Mouse (Mus musculus) MEL (cell line): ENCODE measurements around the gene Cdc42se2. TPM values are rescaled to one million over a fixed set of nuclear protein-coding genes. Genes with fewer than 3 reads are reported as not detected.
A peak's percentile ranks its signal among the peaks of the same experiment; 100 is the strongest.

Source experiments
- DNase-seq: peaks from one replicate; pipeline ENCODE4 v3.0.0; 2011; ENCODE audit warnings: low read depth, low spot score
- H3K27ac ChIP-seq: 2 replicates; pipeline ENCODE4 v1.5.1; 2012; ENCODE audit warnings: low read depth, mild to moderate bottlenecking, control low read depth, low read length, moderate library complexity; ENCODE audit not compliant: control insufficient read depth
- H3K27me3 ChIP-seq, 2 experiments: fragments of 150-350 bp in 1 of 2; sonication (generic) in 1 of 2; 2 replicates each; pipeline ENCODE4 v1.6.1; 2012; ENCODE audit warnings: low read length in 2 of 2, mild to moderate bottlenecking in 2 of 2, improper control_type of control experiment in 1 of 2, moderate library complexity in 1 of 2; ENCODE audit not compliant: insufficient read depth in 2 of 2, control insufficient read depth in 1 of 2
- H3K36me3 ChIP-seq, 2 experiments: 2 replicates each; pipeline ENCODE4 v1.6.1; 2012 to 2014; ENCODE audit warnings: low read length in 2 of 2, improper control_type of control experiment in 1 of 2, inconsistent platforms in 1 of 2, mild to moderate bottlenecking in 1 of 2; ENCODE audit not compliant: insufficient read depth in 2 of 2, control insufficient read depth in 1 of 2
- H3K4me1 ChIP-seq, 2 experiments: fragments of 150-350 bp in 1 of 2; sonication (generic) in 1 of 2; 2 replicates each; pipeline ENCODE4 v1.6.1; 2012; ENCODE audit warnings: low read length in 2 of 2, improper control_type of control experiment in 1 of 2, mild to moderate bottlenecking in 1 of 2; ENCODE audit not compliant: insufficient read depth in 2 of 2, control insufficient read depth in 1 of 2
- H3K4me3 ChIP-seq, 2 experiments: fragments of 150-350 bp in 1 of 2; sonication (generic) in 1 of 2; 2 replicates each; pipeline ENCODE4 v1.5.1; 2012; ENCODE audit warnings: low read depth in 2 of 2, low read length in 2 of 2, mild to moderate bottlenecking in 2 of 2, moderate library complexity in 2 of 2, control low read depth in 1 of 2, improper control_type of control experiment in 1 of 2; ENCODE audit not compliant: control insufficient read depth in 1 of 2, insufficient read depth in 1 of 2
- H3K79me2 ChIP-seq: 2 replicates; pipeline ENCODE4 v1.6.1; 2012; ENCODE audit warnings: mild to moderate bottlenecking, low read length, moderate library complexity; ENCODE audit not compliant: control insufficient read depth, poor library complexity, insufficient read depth
- H3K9ac ChIP-seq: 2 replicates; pipeline ENCODE4 v1.6.1; 2012; ENCODE audit warnings: low read depth, mild to moderate bottlenecking, control low read depth, low read length, moderate library complexity; ENCODE audit not compliant: control insufficient read depth, poor library complexity, severe bottlenecking
- H3K9me3 ChIP-seq: fragments of 150-350 bp; sonication (generic); replicated peaks from 2 replicates; pipeline ENCODE4 v1.6.1; 2012; ENCODE audit warnings: mild to moderate bottlenecking, low read length, improper control_type of control experiment, moderate library complexity; ENCODE audit not compliant: insufficient read depth
- BHLHE40 ChIP-seq: IDR thresholded peaks from 2 replicates; pipeline ENCODE4 v1.6.1; 2012; ENCODE audit warnings: low read depth, mild to moderate bottlenecking, inconsistent platforms, low read length, improper control_type of control experiment, borderline replicate concordance
- CTCF ChIP-seq, 3 experiments: IDR thresholded peaks in 2 of 3; conservative IDR thresholded peaks in 1 of 3; 2 replicates each; pipeline ENCODE4 v1.5.1; 2011 to 2012; ENCODE audit warnings: low read length in 3 of 3, low read depth in 2 of 3, mild to moderate bottlenecking in 2 of 3, improper control_type of control experiment in 1 of 3, inconsistent platforms in 1 of 3, mixed read lengths in 1 of 3, moderate library complexity in 1 of 3; ENCODE audit not compliant: control insufficient read depth in 1 of 3, insufficient read depth in 1 of 3, poor library complexity in 1 of 3, severe bottlenecking in 1 of 3
- E2F4 ChIP-seq: IDR thresholded peaks from 2 replicates; pipeline ENCODE4 v1.6.1; 2011; ENCODE audit warnings: low read depth, low read length, improper control_type of control experiment, borderline replicate concordance
- ELF1 ChIP-seq: IDR thresholded peaks from 2 replicates; pipeline ENCODE4 v1.6.1; 2014; ENCODE audit warnings: low read depth, mild to moderate bottlenecking, inconsistent platforms, low read length, improper control_type of control experiment, moderate library complexity
- EP300 ChIP-seq, 2 experiments: IDR thresholded peaks; 2 replicates each; pipeline ENCODE4 v1.6.1; 2011; ENCODE audit warnings: improper control_type of control experiment in 2 of 2, low read length in 2 of 2, low read depth in 1 of 2, mild to moderate bottlenecking in 1 of 2
- ETS1 ChIP-seq: IDR thresholded peaks from 2 replicates; pipeline ENCODE4 v1.6.1; 2012; ENCODE audit warnings: low read depth, mild to moderate bottlenecking, inconsistent platforms, low read length, improper control_type of control experiment, moderate library complexity
- GABPA ChIP-seq: IDR thresholded peaks from 2 replicates; pipeline ENCODE4 v1.6.1; 2012; ENCODE audit warnings: low read depth, mild to moderate bottlenecking, inconsistent platforms, low read length, improper control_type of control experiment, moderate library complexity
- GATA1 ChIP-seq: IDR thresholded peaks from 2 replicates; pipeline ENCODE4 v1.6.1; 2011; ENCODE audit warnings: low read depth, low read length, improper control_type of control experiment
- HCFC1 ChIP-seq: IDR thresholded peaks from 2 replicates; pipeline ENCODE4 v1.6.1; 2012; ENCODE audit warnings: low read depth, mild to moderate bottlenecking, inconsistent platforms, low read length, improper control_type of control experiment, moderate library complexity
- JUND ChIP-seq: IDR thresholded peaks from 2 replicates; pipeline ENCODE4 v1.6.1; 2011; ENCODE audit warnings: low read depth, mild to moderate bottlenecking, improper control_type of control experiment, low read length
- KAT2A ChIP-seq: conservative IDR thresholded peaks from 2 replicates; pipeline ENCODE4 v1.6.1; 2012; ENCODE audit warnings: low read depth, low read length, improper control_type of control experiment, inconsistent platforms
- MAFK ChIP-seq: IDR thresholded peaks from 2 replicates; pipeline ENCODE4 v1.6.1; 2011; ENCODE audit warnings: low read depth, mild to moderate bottlenecking, low read length, improper control_type of control experiment, borderline replicate concordance
- MAX ChIP-seq: IDR thresholded peaks from 2 replicates; pipeline ENCODE4 v1.6.1; 2011; ENCODE audit warnings: low read length, improper control_type of control experiment
- MAZ ChIP-seq: IDR thresholded peaks from 2 replicates; pipeline ENCODE4 v1.6.1; 2012; ENCODE audit warnings: low read depth, mild to moderate bottlenecking, inconsistent platforms, low read length, improper control_type of control experiment
- MEF2A ChIP-seq: IDR thresholded peaks from 2 replicates; pipeline ENCODE4 v1.6.1; 2014; ENCODE audit warnings: low read depth, mild to moderate bottlenecking, inconsistent platforms, low read length, improper control_type of control experiment; ENCODE audit not compliant: poor library complexity, insufficient replicate concordance, severe bottlenecking; ENCODE audit errors: extremely low read depth
- MXI1 ChIP-seq: IDR thresholded peaks from 2 replicates; pipeline ENCODE4 v1.6.1; 2011; ENCODE audit warnings: mild to moderate bottlenecking, low read depth, low read length, improper control_type of control experiment
- MYB ChIP-seq: IDR thresholded peaks from 2 replicates; pipeline ENCODE4 v1.6.1; 2011; ENCODE audit warnings: mild to moderate bottlenecking, low read depth, low read length, improper control_type of control experiment
- MYC ChIP-seq: IDR thresholded peaks from 2 replicates; pipeline ENCODE4 v1.6.1; 2011; ENCODE audit warnings: low read depth, mild to moderate bottlenecking, low read length, improper control_type of control experiment, moderate library complexity
- NELFE ChIP-seq: IDR thresholded peaks from 2 replicates; pipeline ENCODE4 v1.6.1; 2011; ENCODE audit warnings: low read depth, low read length, improper control_type of control experiment
- NRF1 ChIP-seq: IDR thresholded peaks from 2 replicates; pipeline ENCODE4 v1.6.1; 2014; ENCODE audit warnings: low read depth, mild to moderate bottlenecking, inconsistent platforms, low read length, improper control_type of control experiment, moderate library complexity; ENCODE audit not compliant: poor library complexity, insufficient read depth, severe bottlenecking
- POLR2A ChIP-seq, 2 experiments: IDR thresholded peaks; 2 replicates each; pipeline ENCODE4 v1.6.1; 2011 to 2012; ENCODE audit warnings: low read length in 2 of 2, mild to moderate bottlenecking in 2 of 2, control low read depth in 1 of 2, improper control_type of control experiment in 1 of 2, low read depth in 1 of 2, moderate library complexity in 1 of 2; ENCODE audit not compliant: control insufficient read depth in 1 of 2, insufficient read depth in 1 of 2, poor library complexity in 1 of 2
- POLR2AphosphoS5 ChIP-seq: IDR thresholded peaks from 2 replicates; pipeline ENCODE4 v1.6.1; 2012; ENCODE audit warnings: low read depth, borderline replicate concordance, mild to moderate bottlenecking, inconsistent platforms, low read length, moderate library complexity, mixed read lengths
- RAD21 ChIP-seq: IDR thresholded peaks from 2 replicates; pipeline ENCODE4 v1.6.1; 2011; ENCODE audit warnings: mild to moderate bottlenecking, low read depth, low read length, improper control_type of control experiment
- RCOR1 ChIP-seq: IDR thresholded peaks from 2 replicates; pipeline ENCODE4 v1.6.1; 2012; ENCODE audit warnings: low read depth, mild to moderate bottlenecking, inconsistent platforms, low read length, improper control_type of control experiment
- SIN3A ChIP-seq: IDR thresholded peaks from 2 replicates; pipeline ENCODE4 v1.6.1; 2012; ENCODE audit warnings: low read length, improper control_type of control experiment, inconsistent platforms
- SMC3 ChIP-seq: IDR thresholded peaks from 2 replicates; pipeline ENCODE4 v1.6.1; 2011; ENCODE audit warnings: low read depth, low read length, improper control_type of control experiment
- TBP ChIP-seq: IDR thresholded peaks from 2 replicates; pipeline ENCODE4 v1.8.0; 2011; ENCODE audit warnings: low read depth, low read length, improper control_type of control experiment
- TCF12 ChIP-seq: IDR thresholded peaks from 2 replicates; pipeline ENCODE4 v1.6.1; 2014; ENCODE audit warnings: low read depth, mild to moderate bottlenecking, inconsistent platforms, low read length, improper control_type of control experiment, moderate library complexity
- UBTF ChIP-seq: IDR thresholded peaks from 2 replicates; pipeline ENCODE4 v1.6.1; 2012; ENCODE audit warnings: low read depth, mild to moderate bottlenecking, inconsistent platforms, low read length, improper control_type of control experiment, moderate library complexity, borderline replicate concordance; ENCODE audit not compliant: insufficient read depth
- USF1 ChIP-seq: IDR thresholded peaks from 2 replicates; pipeline ENCODE4 v1.6.1; 2014; ENCODE audit warnings: low read depth, mild to moderate bottlenecking, inconsistent platforms, low read length, improper control_type of control experiment, moderate library complexity
- ZC3H11A ChIP-seq: IDR thresholded peaks from 2 replicates; pipeline ENCODE4 v1.6.1; 2012; ENCODE audit warnings: low read depth, mild to moderate bottlenecking, inconsistent platforms, low read length, improper control_type of control experiment
- ZKSCAN1 ChIP-seq: IDR thresholded peaks from 2 replicates; pipeline ENCODE4 v1.6.1; 2012; ENCODE audit warnings: low read depth, mild to moderate bottlenecking, inconsistent platforms, low read length, improper control_type of control experiment, moderate library complexity
- ZNF384 ChIP-seq: IDR thresholded peaks from 2 replicates; pipeline ENCODE4 v1.6.1; 2012; ENCODE audit warnings: low read depth, mild to moderate bottlenecking, inconsistent platforms, low read length, improper control_type of control experiment
- polyA plus RNA-seq, 2 experiments: library from polyadenylated mRNA; stranded (reverse) in 1 of 2; unstranded in 1 of 2; fragments of >175 nt in 1 of 2; fragments of >200 nt in 1 of 2; gene quantifications; 2 replicates each; pipeline versions ENCODE4 v1.2.1 to v1.2.4; 2012; ENCODE audit warnings: low replicate concordance in 2 of 2, low read depth in 1 of 2; ENCODE audit not compliant: insufficient read length in 2 of 2, insufficient read depth in 1 of 2, missing spikeins in 1 of 2
- total RNA-seq: library from RNA; depleted of rRNA; stranded (reverse); fragments of 300-350 nt; gene quantifications from 2 replicates; pipeline ENCODE4 v1.2.3, GENCODE M21; 2012

Gene Cdc42se2
- total and polyA plus RNA-seq, 3 experiments: 30.1 to 47.4 (median 33.4) TPM

DNA sequence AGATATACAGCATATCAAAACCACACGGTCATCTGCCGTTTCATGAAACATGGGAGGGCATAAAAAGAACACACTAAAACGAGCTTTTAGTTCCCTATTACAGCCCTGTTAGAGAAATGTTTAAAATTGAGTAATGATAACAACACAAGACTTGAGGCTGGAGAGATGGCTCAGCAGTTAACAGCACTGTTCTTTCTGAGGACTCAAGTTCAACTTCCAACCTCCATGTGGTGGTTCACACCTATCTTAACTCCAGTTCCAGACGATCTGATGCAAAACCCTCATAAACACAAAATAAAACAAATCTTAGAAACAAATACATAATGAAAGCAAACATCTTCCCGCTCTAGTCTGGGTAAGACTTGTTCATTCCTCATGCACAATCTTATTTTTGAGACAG, 24.7 kb downstream of the Cdc42se2 start (continued):
- TF ChIP-seq CTCF (IDR thresholded peaks at IDR 0.05 in 2 of 3, conservative IDR thresholded peaks at IDR 0.05 in 1 of 3; ENCODE audit: control insufficient read depth in 1 of 3, insufficient read depth in 1 of 3, low read depth in 2 of 3, low read length in 3 of 3, poor library complexity in 1 of 3, severe bottlenecking in 1 of 3): no peak
- no peak; the same call in 1 of the 2 replicates for TF ChIP-seq MAZ
- no peak for TF ChIP-seq POLR2AphosphoS5
- TF ChIP-seq POLR2A (IDR thresholded peaks at IDR 0.05; ENCODE audit: control insufficient read depth in 1 of 2, insufficient read depth in 1 of 2, low read depth in 1 of 2, low read length in 2 of 2, poor library complexity in 1 of 2): no peak
- TF ChIP-seq MYB: no peak
- TF ChIP-seq GABPA: no peak
- no peak for TF ChIP-seq JUND
- TF ChIP-seq ELF1: no peak
- 0 out of 2 replicates have a peak, but pooled peaks have one; percentile 26 for TF ChIP-seq KAT2A
- peak; percentile 48; the same call in 1 of the 2 replicates for TF ChIP-seq RCOR1
- 0 out of 2 replicates have a peak, but pooled peaks have one; percentile 40 for TF ChIP-seq MYC
- 0 out of 2 replicates have a peak, but pooled peaks have one; percentile 58 for TF ChIP-seq MAFK
- TF ChIP-seq HCFC1: no peak
- TF ChIP-seq TCF12: no peak
- TF ChIP-seq UBTF: no peak
- TF ChIP-seq TBP: no peak
- no peak for TF ChIP-seq MEF2A
- TF ChIP-seq NELFE: no peak
- TF ChIP-seq NRF1: no peak
- 0 out of 2 replicates have a peak, but pooled peaks have one; percentile 0 for TF ChIP-seq ZC3H11A

GRCm38 (mm10) chr11:54757993-54758392, 29.5 kb downstream of the Cdc42se2 start:
- Histone ChIP-seq H3K36me3 (peaks cover 3 to 36% of the 10 kb centered on the region in 2 experiments), H3K9me3 (no peaks in the 10 kb centered on the region), H3K4me3 (no peak overlapping the region; a peak in 1 of 4 replicates), H3K27ac (no peak overlapping the region), H3K4me1 (peaks cover 21 to 24% of the 10 kb centered on the region in 2 experiments), H3K79me2 (peaks cover 1% of the 10 kb centered on the region; the same call in 1 of the 2 replicates), H3K27me3 (no peaks in the 10 kb centered on the region), H3K9ac (no peak overlapping the region)
- DNase-seq: peak; percentile 95
- TF ChIP-seq SMC3 (no peak), TCF12 (0 out of 2 replicates have a peak, but pooled peaks have one; percentile 36), RAD21 (no peak), ZKSCAN1 (no peak), MXI1 (peak; percentile 73), EP300 (IDR thresholded peaks at IDR 0.05; ENCODE audit: low read depth in 1 of 2, low read length in 2 of 2) (peak in 1 of 2 experiments; percentile 50; a peak in 3 of 4 replicates), MAZ (0 out of 2 replicates have a peak, but pooled peaks have one; percentile 33), RCOR1 (peak; percentile 97), GATA1 (no peak), E2F4 (no peak), NELFE (no peak), ZNF384 (peak; percentile 19; the same call in 1 of the 2 replicates), BHLHE40 (no peak; the same call in 1 of the 2 replicates), SIN3A (peak; percentile 63), ETS1 (peak; percentile 68), GABPA (no peak), JUND (no peak), MEF2A (no peak), USF1 (no peak), ELF1 (no peak), MAX (no peak), MYC (peak; percentile 69; the same call in 1 of the 2 replicates), POLR2AphosphoS5 (no peak), UBTF (no peak), KAT2A (no peak)
